Mouse (Mus musculus): ENCODE data around the gene Unk.
"Not testable (repeated sequence)": the region's sequence is repeated elsewhere in the genome, so short reads cannot be mapped to it uniquely, and the experiment has no call there.

The Unk gene

DNA sequence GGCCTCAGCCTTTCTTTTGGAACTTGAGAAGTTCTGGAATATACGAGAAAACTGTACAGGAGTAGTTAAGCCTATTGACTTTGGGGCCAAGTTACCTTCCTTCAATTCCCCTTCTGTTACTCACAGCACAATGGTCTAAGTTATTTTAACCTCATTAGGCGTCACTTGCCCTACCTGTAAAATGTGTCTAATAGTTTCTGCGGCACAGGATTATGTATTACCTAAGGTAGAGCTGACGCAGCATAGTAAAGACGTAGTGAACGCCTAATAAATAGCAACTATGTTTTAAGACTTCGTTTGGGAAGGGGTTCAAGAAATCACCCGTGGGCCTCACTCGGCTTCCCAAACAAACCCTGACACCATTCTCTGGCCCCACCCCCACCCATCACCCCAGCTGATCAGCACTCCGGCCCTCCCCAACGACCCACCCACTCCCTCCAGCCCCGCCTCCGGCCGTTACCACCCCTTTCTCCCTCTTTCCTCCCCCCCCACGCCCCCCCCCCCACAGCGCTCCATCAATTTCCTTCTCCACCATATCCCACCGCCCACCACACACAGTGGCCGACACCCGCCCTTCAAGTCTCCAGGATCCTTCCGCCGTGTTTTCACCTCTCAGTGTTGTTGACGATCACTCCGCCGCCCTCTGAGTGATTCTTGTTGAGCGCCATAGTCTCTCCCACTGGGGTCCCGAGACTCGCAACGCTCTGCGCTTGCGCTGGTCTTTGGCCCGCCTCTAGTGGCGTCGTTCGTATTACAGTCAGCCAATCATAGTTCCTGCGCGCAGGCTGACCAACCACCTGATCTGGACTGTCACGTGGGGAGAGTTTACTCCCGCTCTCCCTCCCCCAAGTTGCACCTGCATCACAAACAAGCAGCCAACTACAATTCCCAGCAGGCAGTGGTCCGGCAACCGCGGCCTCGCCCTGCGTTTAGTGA is 56.4 kb downstream of the Unk start, which contains the start of gene Wbp2:
Wbp2 (minus strand) TSS at position 738 of the 936 bp plus-strand sequence.
- DNase-seq (ENCODE audit: extremely low read depth, insufficient read length, low spot score) = peak; percentile 97

DNA sequence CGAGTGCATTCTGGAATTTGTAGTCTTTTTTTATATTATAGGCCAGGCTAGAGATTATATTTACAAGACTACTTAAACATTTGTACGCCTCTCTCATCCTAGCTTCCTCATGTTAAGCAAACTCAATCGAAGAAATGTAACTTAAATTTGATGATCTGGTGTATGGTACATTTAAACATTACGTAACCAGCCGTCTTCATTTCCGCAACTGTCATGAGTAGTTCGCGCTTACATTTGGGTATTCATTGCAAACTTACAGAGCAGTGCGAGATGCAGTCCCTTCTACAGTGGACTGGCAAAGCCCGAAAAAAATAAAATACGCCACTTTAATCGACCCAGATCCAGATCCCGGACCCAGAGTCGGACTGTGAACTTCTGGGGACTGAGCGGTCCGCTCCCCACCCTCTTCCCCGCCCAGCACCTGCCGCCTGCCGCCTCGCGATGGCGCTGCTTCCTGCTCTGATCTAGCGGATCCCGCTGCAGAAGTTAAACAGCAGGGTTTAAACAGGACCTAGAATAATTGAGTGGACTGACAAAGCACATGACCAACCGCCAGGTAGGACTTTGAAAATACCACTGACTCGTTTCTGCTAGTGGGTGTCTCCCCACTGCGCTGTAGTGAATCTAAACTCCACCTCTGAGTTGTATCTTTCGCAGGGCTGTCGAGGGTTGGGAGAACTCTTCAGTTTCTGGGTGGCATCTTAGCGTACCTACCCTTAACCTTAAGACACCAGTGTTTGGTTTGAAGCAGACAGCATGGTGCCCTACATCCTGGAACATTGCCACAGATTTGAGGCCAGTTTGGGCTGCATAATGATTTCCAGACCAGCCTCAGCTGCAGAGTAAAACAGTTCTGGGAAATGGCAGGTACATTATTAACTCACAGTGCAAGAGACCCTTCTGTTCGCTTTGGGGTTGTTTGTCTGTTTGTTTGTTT is 57.3 kb downstream of the Unk start:
- DNase-seq (ENCODE audit: extremely low read depth, insufficient read length, low spot score) = peak; percentile 83

- DNase-seq (ENCODE audit: extremely low read depth, insufficient read length, low spot score) = no peak
These were observed 58.1 kb downstream of the Unk start for GRCm38 (mm10) chr11:116088188-116088587.

GRCm38 (mm10) chr11:116088741-116089394 is 58.7 kb downstream of the Unk start:
- DNase-seq (ENCODE audit: extremely low read depth, insufficient read length, low spot score) = no peak

DNA sequence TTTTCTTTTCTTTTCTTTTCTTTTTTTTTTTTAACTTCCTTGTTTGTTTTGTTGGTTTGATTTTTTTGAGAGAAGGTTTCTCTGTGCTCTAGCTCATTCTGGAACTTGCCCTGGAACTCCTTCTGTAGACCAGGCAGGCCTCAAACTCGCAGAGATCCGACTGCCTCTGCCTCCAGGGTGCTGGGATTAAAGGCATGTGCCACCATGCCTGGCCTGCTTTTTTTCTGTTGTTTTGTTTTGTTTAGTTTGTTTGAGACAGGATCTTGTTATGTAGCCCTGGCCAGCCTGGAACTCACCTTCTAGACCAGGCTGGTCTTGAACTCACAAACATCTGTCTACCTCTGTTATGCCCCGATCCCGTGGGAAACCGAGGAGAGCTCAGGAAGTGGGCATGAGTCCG is 59.4 kb downstream of the Unk start:
- no peak for DNase-seq (ENCODE audit: extremely low read depth, insufficient read length, low spot score)

DNA sequence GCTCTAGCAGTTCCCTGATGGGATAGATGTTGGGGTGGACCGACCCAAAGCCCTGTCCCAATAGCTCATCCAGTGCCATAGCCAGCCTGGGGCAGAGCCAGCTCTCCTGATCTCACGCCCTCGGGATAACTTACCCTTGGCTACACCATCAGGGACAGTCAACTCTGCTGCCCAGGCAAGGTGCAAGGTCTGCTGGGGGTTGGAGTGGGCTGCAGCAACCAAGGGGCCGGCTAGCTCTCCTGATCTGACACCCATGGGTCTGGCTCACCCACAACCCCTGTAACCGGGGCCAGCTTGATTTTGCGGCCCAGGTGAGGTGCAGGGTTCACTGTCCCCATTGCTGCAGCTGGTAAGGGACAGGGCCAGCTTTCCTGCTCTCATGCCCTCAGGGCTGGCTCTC is 61.5 kb downstream of the Unk start:
- DNase-seq (ENCODE audit: extremely low read depth, insufficient read length, low spot score) = no peak

- DNase-seq (ENCODE audit: extremely low read depth, insufficient read length, low spot score) = not testable (repeated sequence)
These were observed 62.8 kb downstream of the Unk start for GRCm38 (mm10) chr11:116092959-116093358.

- no peak for DNase-seq (ENCODE audit: extremely low read depth, insufficient read length, low spot score)
These were observed 63.8 kb downstream of the Unk start for GRCm38 (mm10) chr11:116093771-116094565.

DNA sequence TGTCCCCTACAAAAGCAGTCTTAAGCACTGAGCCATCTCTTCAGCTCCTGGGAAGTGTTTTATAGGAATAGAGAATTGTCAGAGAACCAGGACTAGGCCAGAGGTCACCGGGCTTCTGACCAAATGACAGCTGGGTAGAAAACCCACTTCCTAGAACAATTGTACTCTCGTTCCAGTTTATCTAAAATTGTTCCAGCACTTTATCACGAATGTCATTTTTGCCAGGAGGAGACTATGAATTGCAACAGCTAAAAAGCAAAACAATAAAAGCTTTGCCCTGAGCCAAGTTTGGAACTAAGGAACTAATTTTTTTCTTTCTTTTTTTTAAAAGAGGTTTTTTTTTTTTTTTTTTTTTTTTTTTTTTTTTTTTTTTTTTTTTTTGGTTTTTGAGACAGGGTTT is 65.5 kb downstream of the Unk start:
- no peak for DNase-seq (ENCODE audit: extremely low read depth, insufficient read length, low spot score)

DNA sequence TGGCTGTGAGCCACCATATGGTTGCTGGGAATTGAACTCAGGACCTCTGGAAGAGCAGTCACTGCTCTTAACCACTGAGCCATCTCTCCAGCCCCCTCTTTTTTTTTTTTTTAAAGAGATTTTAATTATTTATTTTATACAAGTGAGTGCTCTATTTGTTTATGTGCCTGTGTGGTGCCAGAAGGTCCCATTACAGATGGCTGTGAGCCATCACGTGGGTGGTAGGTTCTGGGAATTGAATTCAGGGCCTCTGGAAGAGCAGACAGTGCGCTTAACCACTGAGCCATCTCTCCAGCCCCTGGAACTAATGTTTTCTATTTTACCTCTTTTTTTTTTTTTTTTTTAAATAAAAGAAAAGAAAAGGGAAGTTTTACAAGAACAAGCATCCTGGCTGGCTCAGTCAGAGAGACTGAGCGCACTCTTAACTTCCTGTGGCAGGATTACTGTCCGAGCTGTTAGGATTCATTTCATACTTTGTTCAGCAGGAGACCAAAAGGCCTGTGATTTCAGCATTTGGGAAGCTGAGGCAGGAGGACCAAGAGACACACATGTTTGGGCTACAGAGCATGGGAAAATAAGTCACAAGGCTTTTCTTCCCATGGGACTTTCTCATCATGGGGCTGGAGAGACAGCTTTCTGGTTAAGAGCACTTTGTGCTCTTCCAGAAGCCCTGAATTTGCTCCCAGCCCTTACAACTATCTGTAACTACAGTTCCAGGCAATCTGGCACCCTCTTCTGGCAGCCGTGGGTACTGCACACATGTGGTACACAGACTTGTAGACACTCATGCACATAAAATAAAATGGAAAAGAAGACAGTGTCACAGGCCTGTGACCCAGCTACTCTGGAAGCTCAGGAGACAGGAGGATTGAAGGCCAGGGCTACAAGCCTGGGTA is 66.3 kb downstream of the Unk start:
- no peak for DNase-seq (ENCODE audit: extremely low read depth, insufficient read length, low spot score)

- DNase-seq (ENCODE audit: extremely low read depth, insufficient read length, low spot score) = no peak
These were observed 68.8 kb downstream of the Unk start for GRCm38 (mm10) chr11:116098711-116099460.

- DNase-seq (ENCODE audit: extremely low read depth, insufficient read length, low spot score) = no peak
These were observed 69.3 kb downstream of the Unk start for GRCm38 (mm10) chr11:116099462-116099861.

DNA sequence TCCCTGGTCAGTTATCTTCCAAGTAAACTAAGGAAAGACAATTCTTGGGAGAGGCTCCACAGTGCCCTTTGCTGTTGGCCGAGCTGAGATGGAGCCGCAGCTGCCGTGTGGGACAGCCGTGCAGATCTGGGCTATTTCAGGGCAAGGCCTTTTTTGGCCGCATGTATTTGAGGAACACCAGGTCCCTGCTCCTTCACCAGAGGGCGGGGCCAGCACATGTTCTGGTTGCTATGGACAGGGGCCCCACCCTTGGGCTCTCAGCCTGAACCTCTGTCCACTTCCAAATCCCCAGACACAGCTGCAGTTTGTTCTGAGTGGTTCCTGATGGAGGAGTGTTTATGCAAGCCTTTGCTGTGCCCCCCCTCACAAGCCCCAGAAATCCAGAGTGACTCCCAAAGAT is 70.3 kb downstream of the Unk start:
- peak; percentile 62 for DNase-seq (ENCODE audit: extremely low read depth, insufficient read length, low spot score)

DNA sequence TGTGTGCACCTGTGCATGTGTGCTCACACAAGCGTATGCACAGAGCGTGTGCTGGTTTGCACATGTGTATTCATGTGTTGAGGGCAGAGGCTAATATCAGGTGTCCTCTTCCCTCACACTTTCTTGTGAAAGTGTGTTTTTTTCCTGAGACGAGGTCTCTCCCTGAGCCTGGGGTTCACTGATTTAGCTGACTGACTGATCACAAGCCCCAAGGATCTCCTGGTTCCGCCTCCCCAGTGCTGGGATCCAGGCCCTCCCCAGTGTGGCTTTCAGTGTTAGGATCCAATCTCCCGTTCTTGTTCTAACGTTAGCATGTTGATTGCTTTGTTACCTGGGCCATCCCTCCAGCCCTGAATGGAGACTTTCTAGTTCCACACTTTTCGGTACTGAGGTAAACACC is 70.7 kb downstream of the Unk start:
- DNase-seq (ENCODE audit: extremely low read depth, insufficient read length, low spot score) = no peak

- DNase-seq (ENCODE audit: extremely low read depth, insufficient read length, low spot score) = no peak
These were observed 71.8 kb downstream of the Unk start for GRCm38 (mm10) chr11:116101931-116102381.

DNA sequence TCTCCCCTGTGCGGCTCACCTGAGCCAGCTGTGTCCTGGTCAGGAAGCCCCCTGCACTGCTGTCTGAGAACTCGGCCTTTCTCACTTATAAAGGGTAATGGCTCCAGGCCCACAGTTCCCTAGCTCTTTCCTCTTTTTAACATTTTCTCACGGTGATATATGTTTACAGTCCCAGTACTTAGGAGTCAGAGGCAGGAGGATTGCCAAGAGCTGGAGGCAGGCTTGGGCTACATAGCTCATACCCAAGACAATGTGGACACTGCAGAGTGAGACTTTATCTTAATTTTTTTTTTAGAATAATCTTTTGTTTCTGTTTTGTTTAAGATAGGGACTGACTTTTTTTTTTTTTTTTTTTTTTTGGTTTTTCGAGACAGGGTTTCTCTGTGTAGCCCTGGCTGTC is 72.3 kb downstream of the Unk start:
- no peak for DNase-seq (ENCODE audit: extremely low read depth, insufficient read length, low spot score)

GRCm38 (mm10) chr11:116103572-116103971 is 73.5 kb downstream of the Unk start:
- DNase-seq (ENCODE audit: extremely low read depth, insufficient read length, low spot score) = no peak

DNA sequence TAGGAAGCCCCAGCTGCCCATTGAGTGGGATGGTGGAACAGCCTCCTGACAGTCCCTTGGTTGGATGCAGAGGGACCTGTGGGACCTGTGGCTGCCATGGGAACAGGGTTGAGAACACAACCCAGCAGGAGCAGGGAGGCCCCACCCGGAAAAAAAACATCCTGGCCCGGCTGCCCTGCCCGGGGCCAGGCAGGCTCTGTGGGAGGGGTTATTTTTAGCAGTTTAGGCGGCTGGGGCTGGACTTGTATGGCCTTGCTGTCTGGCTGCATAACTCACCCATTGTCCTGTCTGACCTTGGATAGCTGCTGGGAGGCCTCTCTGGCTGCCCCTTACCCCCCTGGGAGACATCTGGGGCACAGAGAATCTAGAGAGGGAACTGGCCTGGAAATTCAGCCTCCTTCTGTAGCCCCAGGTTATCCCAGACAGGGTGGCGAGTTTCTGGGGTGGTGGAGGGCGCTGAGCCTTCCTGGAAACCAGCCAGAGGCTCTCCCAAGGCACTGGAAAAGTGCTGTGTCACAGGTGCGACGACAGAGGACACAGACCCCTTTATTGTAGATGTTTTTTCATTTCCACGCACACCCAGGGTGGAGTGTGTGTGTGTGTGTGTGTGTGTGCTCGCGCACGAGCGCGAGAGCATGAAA is 74.0 kb downstream of the Unk start:
- peak; percentile 92 for DNase-seq (ENCODE audit: extremely low read depth, insufficient read length, low spot score)
